Mouse (Mus musculus): Measurements from ENCODE around the gene Thada.

DNA sequence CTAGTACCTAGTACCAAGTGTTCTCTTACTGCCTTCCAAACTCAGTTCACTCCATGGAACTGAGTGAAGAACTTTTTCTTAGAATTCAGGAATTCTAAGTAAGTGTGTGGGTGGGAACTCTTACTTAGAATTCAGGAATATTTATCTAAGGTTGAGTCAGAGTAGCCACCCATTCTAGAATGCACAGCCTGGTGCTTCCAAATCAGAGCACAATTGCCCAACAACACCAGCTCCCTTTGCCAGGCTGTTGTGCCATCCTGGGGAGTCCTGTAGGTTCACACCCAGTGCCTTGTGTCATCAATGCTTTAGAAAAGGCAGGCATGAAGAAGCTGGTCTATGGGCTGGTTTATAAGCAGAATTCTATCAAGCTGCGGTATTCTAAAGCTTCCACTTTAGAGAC is 145.4 kb downstream of the Thada start:
- no peak for TF ChIP-seq CTCF (conservative IDR thresholded peaks at IDR 0.05; ENCODE audit: insufficient read depth, insufficient read length, low read depth, low read length)
- TF ChIP-seq POLR2A (IDR thresholded peaks at IDR 0.05; ENCODE audit: low read depth, low read length): no peak
